Comparison of ENCODE assay signal across 11 mouse cellular contexts in the genomic region with DNA sequence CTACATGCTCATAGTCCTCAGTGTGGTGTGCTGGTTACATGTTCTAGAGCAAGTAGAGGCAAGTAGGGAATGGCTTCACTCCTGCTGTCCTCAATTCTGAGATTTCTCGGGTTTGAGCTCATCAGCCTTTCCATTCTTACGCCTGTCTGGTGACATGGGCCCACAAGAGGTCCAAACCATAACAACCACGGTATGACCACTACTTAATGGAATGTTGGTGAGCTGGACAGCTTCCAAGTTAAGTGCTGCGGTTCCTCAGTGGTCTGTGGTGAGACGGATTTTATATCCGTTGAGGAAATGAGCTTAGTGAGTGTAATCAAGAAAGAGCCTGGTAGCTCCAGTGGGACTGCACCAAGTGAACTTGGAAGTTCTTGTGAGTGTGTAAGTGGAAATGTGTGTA.
"Had no signal": no experiment of that assay in that cellular context is flagged by ENCODE, and none has a peak within 500 bp of the region (broad histone marks: within the 10 kb centered on the region; RNA-seq: fewer than 3 reads in every experiment).

No protein-coding gene starts in this region.

- H3K9ac ChIP-seq: liver, embryonic 14.5 days; midbrain, embryonic 12.5 days had no signal

- H3K4me3 ChIP-seq: left cerebral cortex, adult 2 months; midbrain, embryonic 12.5 days had no signal

- H3K27me3 ChIP-seq: midbrain, embryonic 12.5 days had no signal

- H3K27ac ChIP-seq: left cerebral cortex, adult 2 months; liver, embryonic 14.5 days; midbrain, embryonic 12.5 days; stomach, postnatal 0 days had no signal

- H3K4me2 ChIP-seq: midbrain, embryonic 12.5 days had no signal

- H3K36me3 ChIP-seq: midbrain, embryonic 12.5 days had no signal

- ATAC-seq: midbrain, embryonic 16.5 days had no signal

- DNase-seq: kidney, adult 11 months; kidney, postnatal 14 days; lung, adult 18-20 months; lung, postnatal 10 days; right cerebral cortex, adult 18-20 months; thymus, postnatal 4 days had no signal
